ENCODE assay signal across 12 mouse cellular contexts in genomic region chr12:6307248-6307963, GRCm38 (mm10).
DNase-seq lines count a peak whose midpoint lies in the region; ATAC-seq and TF ChIP-seq lines count a peak whose summit lies in the region.
"Had no signal": no experiment of that assay in that cellular context is flagged by ENCODE, and none has a peak within 500 bp of the region (broad histone marks: within the 10 kb centered on the region; RNA-seq: fewer than 3 reads in every experiment).

No protein-coding gene starts in this region.

- H3K4me3 ChIP-seq in midbrain, embryonic 15.5 days = no peak overlapping the region
- H3K4me3 ChIP-seq in midbrain, embryonic 11.5 days (ENCODE audit: low read depth, low read length) = no peak overlapping the region
- H3K4me3 ChIP-seq in kidney, adult 2 months (ENCODE audit: insufficient read depth, low read depth, low read length) = no peak overlapping the region
- H3K4me3 ChIP-seq: heart, adult 2 months had no signal

- H3K4me1 ChIP-seq in midbrain, embryonic 15.5 days = no peaks in the 10 kb centered on the region
- no peaks in the 10 kb centered on the region for H3K4me1 ChIP-seq in midbrain, embryonic 11.5 days (ENCODE audit: control insufficient read depth, insufficient read depth, low read length)
- H3K4me1 ChIP-seq in kidney, adult 2 months (ENCODE audit: control insufficient read depth, insufficient read depth, low read length) = no peaks in the 10 kb centered on the region

- no peak overlapping the region for H3K4me2 ChIP-seq in midbrain, embryonic 15.5 days
- H3K4me2 ChIP-seq in midbrain, embryonic 11.5 days = no peak overlapping the region
- H3K4me2 ChIP-seq: liver, embryonic 11.5 days; lung, embryonic 14.5 days had no signal

- WGBS in midbrain, embryonic 15.5 days = 48% methylated on average over 5 of the region's 5 CpGs
- WGBS in midbrain, embryonic 11.5 days = 78% methylated on average over 5 of the region's 5 CpGs
- WGBS in kidney, adult 2 months = 72% methylated on average over 5 of the region's 5 CpGs

- DNase-seq in frontal cortex, postnatal 25 days (ENCODE audit: low spot score in 2 of 2) = no peak
- DNase-seq in midbrain, embryonic 11.5 days (ENCODE audit: low spot score, missing footprints) = no peak
- DNase-seq in brain, embryonic 18.5 days (ENCODE audit: low read depth, low spot score) = peak; percentile 30
- DNase-seq in retina, postnatal 1 day = peak; percentile 79
- no peak for DNase-seq in kidney, adult 2 months
- DNase-seq: cerebellum, adult 18-20 months; heart, adult 2 months; lung, embryonic 14.5 days had no signal

- H3K27ac ChIP-seq in midbrain, embryonic 15.5 days = no peak overlapping the region
- H3K27ac ChIP-seq in midbrain, embryonic 11.5 days (ENCODE audit: low read depth, low read length) = no peak overlapping the region
- no peak overlapping the region for H3K27ac ChIP-seq in kidney, adult 2 months (ENCODE audit: insufficient read depth, low read depth, low read length)
- H3K27ac ChIP-seq: heart, adult 2 months; macrophage had no signal

- TF ChIP-seq CTCF in kidney, adult 2 months (conservative IDR thresholded peaks at IDR 0.05; ENCODE audit: insufficient read depth, insufficient read length, low read depth, low read length) = no peak

- H3K9me3 ChIP-seq in midbrain, embryonic 15.5 days = no peaks in the 10 kb centered on the region
- no peaks in the 10 kb centered on the region for H3K9me3 ChIP-seq in midbrain, embryonic 11.5 days (ENCODE audit: control insufficient read depth, low read length)

- no peaks in the 10 kb centered on the region for H3K27me3 ChIP-seq in midbrain, embryonic 15.5 days (replicated peaks)
- no peaks in the 10 kb centered on the region for H3K27me3 ChIP-seq in midbrain, embryonic 11.5 days (ENCODE audit: control insufficient read depth, insufficient read depth, low read length)
- no peaks in the 10 kb centered on the region for H3K27me3 ChIP-seq in kidney, adult 2 months (replicated peaks; ENCODE audit: control insufficient read depth, insufficient read depth, low read length)

- H3K9ac ChIP-seq in midbrain, embryonic 15.5 days = no peak overlapping the region
- no peak overlapping the region for H3K9ac ChIP-seq in midbrain, embryonic 11.5 days (ENCODE audit: low read length)
- H3K9ac ChIP-seq: lung, embryonic 14.5 days had no signal

- H3K36me3 ChIP-seq in midbrain, embryonic 15.5 days (replicated peaks) = no peaks in the 10 kb centered on the region
- H3K36me3 ChIP-seq in midbrain, embryonic 11.5 days (ENCODE audit: control insufficient read depth, insufficient read depth, low read length) = no peaks in the 10 kb centered on the region
- H3K36me3 ChIP-seq in kidney, adult 2 months (ENCODE audit: control insufficient read depth, insufficient read depth, low read length) = no peaks in the 10 kb centered on the region

- peak; percentile 88 for ATAC-seq in frontal cortex, adult (ENCODE audit: low TSS enrichment)
- 0 out of 2 replicates have a peak, but pooled peaks have one; percentile 48 for ATAC-seq in midbrain, embryonic 15.5 days (replicated peaks)
- no peak for ATAC-seq in midbrain, embryonic 11.5 days (ENCODE audit: low FRiP score)

- TF ChIP-seq POLR2A in kidney, adult 2 months (IDR thresholded peaks at IDR 0.05; ENCODE audit: low read depth, low read length) = no peak

Comparison
In these comparisons a context has a peak if more than half of its experiments do, and no peak if none do; other contexts are left out.
1. DNase-seq: peak in brain, embryonic 18.5 days (single experiment) and retina, postnatal 1 day (single experiment); none in frontal cortex, postnatal 25 days (0 of 2), midbrain, embryonic 11.5 days (single experiment) and kidney, adult 2 months (single experiment).